Mouse (Mus musculus) limb, embryonic 13.5 days (tissue): ENCODE results near the gene Kazn. TPM values are rescaled to one million over a fixed set of nuclear protein-coding genes. Genes with fewer than 3 reads are reported as not detected.

ENCODE experiments used
- ATAC-seq: fragments of 200-750 bp; cut with Nextera tagmentation; 2 replicates; pipeline ENCODE4 v1.8.0; 2017; ENCODE audit warnings: low read depth, moderate number of reproducible peaks, moderate TSS enrichment; ENCODE audit not compliant: low FRiP score
- H3K27ac ChIP-seq: fragments of 300-500 bp; sonication (generic); 2 replicates; pipeline ENCODE4 v1.5.1; 2015; ENCODE audit warnings: inconsistent platforms, mild to moderate bottlenecking, moderate library complexity
- H3K27me3 ChIP-seq: fragments of 300-500 bp; sonication (generic); 2 replicates; pipeline ENCODE4 v1.6.1; 2015; ENCODE audit warnings: mild to moderate bottlenecking, inconsistent platforms
- H3K36me3 ChIP-seq: fragments of 300-500 bp; sonication (generic); 2 replicates; pipeline ENCODE4 v1.6.1; 2015; ENCODE audit warnings: inconsistent platforms, mild to moderate bottlenecking, moderate library complexity
- H3K4me1 ChIP-seq: fragments of 300-500 bp; sonication (generic); 2 replicates; pipeline ENCODE4 v1.6.1; 2015; ENCODE audit warnings: inconsistent platforms
- H3K4me2 ChIP-seq: fragments of 300-500 bp; sonication (generic); replicated peaks from 2 replicates; pipeline ENCODE4 v1.6.1; 2015; ENCODE audit warnings: inconsistent platforms, mild to moderate bottlenecking, moderate library complexity
- H3K4me3 ChIP-seq: fragments of 300-500 bp; sonication (generic); 2 replicates; pipeline ENCODE4 v1.5.1; 2015; ENCODE audit warnings: moderate library complexity, mild to moderate bottlenecking, inconsistent platforms
- H3K9ac ChIP-seq: fragments of 300-500 bp; sonication (generic); 2 replicates; pipeline ENCODE4 v1.6.1; 2015; ENCODE audit warnings: mild to moderate bottlenecking, inconsistent platforms
- H3K9me3 ChIP-seq: fragments of 300-500 bp; sonication (generic); 2 replicates; pipeline ENCODE4 v1.6.1; 2016; ENCODE audit warnings: inconsistent platforms
- WGBS: fragments of 180-500 bp; shearing (Covaris S2); methylation state at CpG from one replicate; pipeline ENCODE4 v1.1.7; 2015; 5-methylcytosine and 5-hydroxymethylcytosine counted together
- polyA plus RNA-seq: library from polyadenylated mRNA; unstranded; fragments of >200 nt; fragmentation: Nextera tagmentation; extraction: Ambion mirVana; gene quantifications from 2 replicates; pipeline ENCODE4 v1.2.1, GENCODE M21; 2015

The Kazn gene
- polyA plus RNA-seq, 1 experiment from 2014 or later, result 14.4 TPM

DNA sequence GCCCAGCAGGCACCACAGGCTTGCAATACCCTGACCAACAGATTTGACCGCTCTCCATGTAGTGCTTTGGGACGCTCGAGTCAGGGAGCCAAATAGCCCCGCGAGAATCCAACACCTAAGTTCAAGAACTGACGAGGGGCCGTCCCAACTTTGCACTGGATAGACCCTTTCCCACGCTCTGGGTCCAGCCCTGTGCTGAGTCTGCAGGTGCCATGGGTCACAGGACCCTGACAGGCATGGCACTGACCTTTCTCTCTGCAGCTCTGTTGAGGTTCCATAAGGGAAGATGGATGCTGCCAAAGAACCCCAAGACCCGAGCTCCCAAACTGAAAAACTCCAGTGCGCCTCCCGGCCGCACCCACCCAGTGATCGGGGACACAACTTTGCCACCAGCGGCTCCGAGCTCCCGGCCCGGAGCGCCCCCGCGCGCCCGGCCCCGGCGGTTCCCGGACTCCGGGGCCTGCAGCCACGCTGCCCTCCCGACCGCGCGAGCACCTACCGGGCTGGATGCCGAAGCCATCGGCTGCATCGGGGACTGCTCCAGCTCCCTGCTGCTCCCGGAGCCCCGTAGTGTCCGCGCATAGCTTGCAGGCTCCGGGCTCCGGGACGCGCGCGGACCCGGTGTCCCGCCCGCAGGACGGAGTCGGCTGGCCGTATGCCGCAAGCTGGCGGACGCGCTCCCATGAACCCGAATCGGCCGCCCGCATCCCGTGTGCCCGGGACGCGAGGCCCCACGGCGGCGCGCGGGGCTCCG, 538 bp downstream of the Kazn start:
- Histone ChIP-seq H3K27ac (peak overlapping the region; percentile 67), H3K4me3 (peak overlapping the region; percentile 70), H3K4me2 (peak overlapping the region; percentile 85), H3K9me3 (no peaks in the 10 kb centered on the region), H3K27me3 (peaks cover 5% of the 10 kb centered on the region; the same call in 1 of the 2 replicates), H3K9ac (peak overlapping the region; percentile 79), H3K4me1 (peaks cover 46% of the 10 kb centered on the region), H3K36me3 (no peaks in the 10 kb centered on the region)
- ATAC-seq, result peak; percentile 29; the same call in 1 of the 2 replicates
- under 1% methylated on average over 66 of the region's 69 CpGs for WGBS

GRCm38 (mm10) chr4:142238041-142238440, 1.2 kb downstream of the Kazn start:
- Histone ChIP-seq H3K9me3 (no peaks in the 10 kb centered on the region), H3K27me3 (peaks cover 5% of the 10 kb centered on the region; the same call in 1 of the 2 replicates), H3K4me1 (peaks cover 46% of the 10 kb centered on the region), H3K4me2 (peak overlapping the region; percentile 85), H3K36me3 (no peaks in the 10 kb centered on the region), H3K4me3 (peak overlapping the region; percentile 70), H3K27ac (no peak overlapping the region), H3K9ac (peak overlapping the region; percentile 79)
- 15% methylated on average over 14 of the region's 14 CpGs for WGBS
- no peak for ATAC-seq

DNA sequence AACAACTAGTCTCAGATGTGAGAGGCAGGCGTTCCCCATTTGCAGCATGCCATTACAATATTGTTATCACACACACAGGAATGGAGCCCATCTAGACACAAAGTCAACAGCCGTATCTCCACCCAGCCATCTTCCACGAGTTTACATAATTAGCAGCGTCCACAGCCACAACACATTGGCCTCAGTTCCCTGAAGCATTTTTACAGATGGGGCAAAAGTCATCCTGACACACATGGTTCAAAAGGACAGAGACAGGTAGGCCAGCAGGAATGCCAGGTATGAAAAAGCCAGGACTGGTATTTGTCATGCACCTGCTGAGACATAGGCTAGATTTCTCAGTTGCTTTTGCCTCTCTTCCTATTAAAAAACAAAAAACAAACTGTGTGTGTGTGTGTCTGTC, 2.5 kb downstream of the Kazn start:
- no peak for ATAC-seq
- Histone ChIP-seq H3K4me2 (no peak overlapping the region), H3K27ac (no peak overlapping the region), H3K4me1 (peaks cover 52% of the 10 kb centered on the region), H3K4me3 (no peak overlapping the region), H3K9ac (no peak overlapping the region; the same call in 1 of the 2 replicates), H3K27me3 (peaks cover 5% of the 10 kb centered on the region; the same call in 1 of the 2 replicates), H3K36me3 (no peaks in the 10 kb centered on the region; the same call in 1 of the 2 replicates), H3K9me3 (no peaks in the 10 kb centered on the region)
- WGBS, result 77% methylated on average over 4 of the region's 4 CpGs

GRCm38 (mm10) chr4:142235426-142235825, 3.8 kb downstream of the Kazn start:
- H3K4me2 ChIP-seq, result no peak overlapping the region
- H3K9me3 ChIP-seq, result no peaks in the 10 kb centered on the region
- no peak overlapping the region for H3K4me3 ChIP-seq
- H3K9ac ChIP-seq, result no peak overlapping the region
- no peaks in the 10 kb centered on the region; the same call in 1 of the 2 replicates for H3K36me3 ChIP-seq
- H3K4me1 ChIP-seq, result peaks cover 42% of the 10 kb centered on the region
- H3K27ac ChIP-seq, result no peak overlapping the region
- WGBS, result 87% methylated on average over 11 of the region's 11 CpGs
- H3K27me3 ChIP-seq, result peaks cover 5% of the 10 kb centered on the region; the same call in 1 of the 2 replicates
- ATAC-seq, result no peak

- no peak for ATAC-seq
- no peak overlapping the region for H3K4me2 ChIP-seq
These were observed 4.4 kb downstream of the Kazn start for GRCm38 (mm10) chr4:142234828-142235227.

DNA sequence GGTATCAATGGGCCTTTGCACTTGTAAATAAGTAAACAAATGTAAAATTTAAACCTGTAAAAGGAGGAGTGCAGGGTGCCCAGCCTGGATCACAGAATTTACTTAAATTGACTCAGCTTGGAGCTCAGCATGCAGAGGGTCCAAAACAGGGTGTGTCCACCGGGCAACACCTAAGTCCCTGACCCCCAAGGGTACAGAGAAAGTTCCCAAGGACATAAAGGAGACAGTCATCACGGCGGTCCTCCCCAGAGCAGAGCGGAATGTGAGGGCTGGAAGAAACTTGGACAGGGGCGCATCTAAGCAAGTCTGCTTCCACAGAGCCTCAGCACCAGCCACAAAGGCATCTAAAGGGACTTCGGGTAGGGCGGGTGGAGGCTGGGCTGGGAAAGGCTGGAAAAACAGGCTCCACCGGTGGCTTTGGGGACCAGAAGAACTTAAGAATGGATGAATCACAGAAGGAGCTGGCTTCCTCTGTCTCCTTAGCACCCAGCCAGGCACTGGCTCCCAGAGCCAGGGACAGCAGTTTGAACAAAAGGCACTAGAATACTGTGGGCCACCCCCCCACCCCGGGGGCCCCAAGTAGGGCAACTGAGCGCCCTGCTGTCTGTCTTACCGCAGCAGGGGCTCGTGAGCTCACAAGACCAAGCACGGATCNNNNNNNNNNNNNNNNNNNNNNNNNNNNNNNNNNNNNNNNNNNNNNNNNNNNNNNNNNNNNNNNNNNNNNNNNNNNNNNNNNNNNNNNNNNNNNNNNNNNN, 10.2 kb downstream of the Kazn start:
- peak; percentile 4; the same call in 1 of the 2 replicates for ATAC-seq
- Histone ChIP-seq H3K27me3 (no peaks in the 10 kb centered on the region), H3K4me1 (peaks cover 39% of the 10 kb centered on the region), H3K4me2 (no peak overlapping the region), H3K9ac (0 out of 2 replicates have a peak overlapping the region, but pooled peaks have one; percentile 13), H3K36me3 (no peaks in the 10 kb centered on the region; the same call in 1 of the 2 replicates), H3K27ac (0 out of 2 replicates have a peak overlapping the region, but pooled peaks have one; percentile 6), H3K9me3 (no peaks in the 10 kb centered on the region), H3K4me3 (no peak overlapping the region)
- 42% methylated on average over 13 of the region's 13 CpGs for WGBS

More at GRCm38 (mm10) chr4:142234828-142235227, 4.4 kb downstream of the Kazn start:
- Histone ChIP-seq H3K4me1 (peaks cover 36% of the 10 kb centered on the region), H3K4me3 (no peak overlapping the region), H3K9ac (no peak overlapping the region), H3K36me3 (no peaks in the 10 kb centered on the region; the same call in 1 of the 2 replicates), H3K27ac (no peak overlapping the region), H3K9me3 (no peaks in the 10 kb centered on the region), H3K27me3 (peaks cover 5% of the 10 kb centered on the region; the same call in 1 of the 2 replicates)
- 71% methylated on average over 9 of the region's 9 CpGs for WGBS

GRCm38 (mm10) chr4:142223898-142224645, 15.1 kb downstream of the Kazn start:
- Histone ChIP-seq H3K27ac (peak overlapping the region; percentile 3; the same call in 1 of the 2 replicates), H3K9ac (no peak overlapping the region), H3K4me2 (no peak overlapping the region), H3K36me3 (no peaks in the 10 kb centered on the region), H3K4me3 (no peak overlapping the region), H3K27me3 (no peaks in the 10 kb centered on the region), H3K9me3 (no peaks in the 10 kb centered on the region), H3K4me1 (peaks cover 73% of the 10 kb centered on the region)
- 60% methylated on average over 9 of the region's 9 CpGs for WGBS
- ATAC-seq, result no peak

GRCm38 (mm10) chr4:142222385-142222784, 16.8 kb downstream of the Kazn start:
- peak; percentile 20; the same call in 1 of the 2 replicates for ATAC-seq
- H3K4me1 ChIP-seq, result peaks cover 62% of the 10 kb centered on the region
- H3K4me2 ChIP-seq, result peak overlapping the region; percentile 42; the same call in 1 of the 2 replicates
- no peaks in the 10 kb centered on the region for H3K9me3 ChIP-seq
- no peaks in the 10 kb centered on the region for H3K27me3 ChIP-seq
- H3K27ac ChIP-seq, result peak overlapping the region; percentile 82; the same call in 1 of the 2 replicates
- H3K9ac ChIP-seq, result no peak overlapping the region
- WGBS, result 19% methylated on average over 1 of the region's 1 CpGs
- no peaks in the 10 kb centered on the region for H3K36me3 ChIP-seq
- H3K4me3 ChIP-seq, result no peak overlapping the region

DNA sequence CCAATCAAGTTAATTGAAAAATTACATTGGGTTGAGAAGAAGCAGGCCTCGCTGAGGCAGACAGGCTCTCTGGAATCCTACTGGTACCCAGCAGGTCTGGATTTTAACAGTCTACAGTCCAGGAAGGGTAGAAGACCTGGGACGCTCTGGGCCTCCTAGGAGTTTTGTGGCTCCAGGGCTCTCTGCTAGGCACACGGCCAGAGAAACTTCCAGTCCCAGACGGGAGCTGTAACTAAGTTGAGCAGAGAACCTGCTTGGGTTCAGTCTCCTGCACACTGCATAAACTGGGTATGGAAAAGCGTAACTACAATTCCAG, 17.5 kb downstream of the Kazn start:
- peak overlapping the region; percentile 82 for H3K27ac ChIP-seq
- peaks cover 66% of the 10 kb centered on the region for H3K4me1 ChIP-seq
- no peaks in the 10 kb centered on the region for H3K36me3 ChIP-seq
- no peaks in the 10 kb centered on the region for H3K27me3 ChIP-seq
- H3K9ac ChIP-seq, result no peak overlapping the region
- ATAC-seq, result peak; percentile 60
- H3K9me3 ChIP-seq, result no peaks in the 10 kb centered on the region
- H3K4me2 ChIP-seq, result peak overlapping the region; percentile 42
- no peak overlapping the region for H3K4me3 ChIP-seq
- 14% methylated on average over 5 of the region's 5 CpGs for WGBS

- Histone ChIP-seq H3K9ac (0 out of 2 replicates have a peak overlapping the region, but pooled peaks have one; percentile 4), H3K9me3 (no peaks in the 10 kb centered on the region), H3K27ac (peak overlapping the region; percentile 82), H3K4me2 (peak overlapping the region; percentile 42), H3K4me3 (no peak overlapping the region), H3K27me3 (no peaks in the 10 kb centered on the region), H3K4me1 (peaks cover 66% of the 10 kb centered on the region), H3K36me3 (no peaks in the 10 kb centered on the region)
- peak; percentile 53 for ATAC-seq
- WGBS, result 18% methylated on average over 18 of the region's 18 CpGs
These were observed 18.0 kb downstream of the Kazn start for GRCm38 (mm10) chr4:142221025-142221756.

DNA sequence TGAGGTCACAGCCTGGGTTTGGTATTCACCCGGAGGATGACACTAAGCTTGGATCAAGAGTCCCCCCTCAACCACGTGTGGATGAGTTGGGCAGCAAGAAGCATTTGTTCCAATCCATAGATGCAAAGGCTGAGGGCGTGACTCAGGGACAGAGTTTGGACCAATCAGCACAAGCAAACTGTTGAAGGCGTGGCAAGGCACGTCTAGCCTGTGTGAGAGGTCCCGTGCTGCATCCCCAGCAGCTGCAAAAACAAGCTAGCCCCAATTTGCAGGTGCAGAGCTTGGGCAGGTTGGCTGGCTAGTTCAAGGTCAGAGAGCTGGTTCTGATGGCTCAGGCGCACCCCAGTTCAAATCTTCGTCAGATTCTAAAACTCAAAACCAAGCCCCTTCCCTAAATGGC, 20.2 kb downstream of the Kazn start:
- Histone ChIP-seq H3K36me3 (no peaks in the 10 kb centered on the region), H3K4me3 (no peak overlapping the region), H3K27ac (no peak overlapping the region), H3K9ac (no peak overlapping the region), H3K9me3 (no peaks in the 10 kb centered on the region), H3K4me2 (no peak overlapping the region), H3K27me3 (no peaks in the 10 kb centered on the region), H3K4me1 (peaks cover 66% of the 10 kb centered on the region)
- no peak for ATAC-seq
- WGBS, result 59% methylated on average over 8 of the region's 8 CpGs
